Mouse (Mus musculus) forebrain, embryonic 13.5 days (tissue): ENCODE data around the gene Cdk17. TPM values are rescaled to one million over a fixed set of nuclear protein-coding genes. Genes with fewer than 3 reads are reported as not detected.

ENCODE experiments used
- ATAC-seq: fragments of 200-750 bp; cut with Nextera tagmentation; 2 replicates; pipeline ENCODE4 v1.8.0; 2017
- H3K27ac ChIP-seq: fragments of 300-500 bp; sonication (generic); 2 replicates; pipeline ENCODE4 v1.5.1; 2015; ENCODE audit warnings: inconsistent platforms, mild to moderate bottlenecking, moderate library complexity
- H3K27me3 ChIP-seq: fragments of 300-500 bp; sonication (generic); 2 replicates; pipeline ENCODE4 v1.6.1; 2015; ENCODE audit warnings: mild to moderate bottlenecking, inconsistent platforms
- H3K36me3 ChIP-seq: fragments of 300-500 bp; sonication (generic); 2 replicates; pipeline ENCODE4 v1.6.1; 2015; ENCODE audit warnings: mild to moderate bottlenecking, inconsistent platforms; ENCODE audit not compliant: poor library complexity, severe bottlenecking
- H3K4me1 ChIP-seq: fragments of 300-500 bp; sonication (generic); 2 replicates; pipeline ENCODE4 v1.6.1; 2015; ENCODE audit warnings: inconsistent platforms
- H3K4me2 ChIP-seq: fragments of 300-500 bp; sonication (generic); 2 replicates; pipeline ENCODE4 v1.6.1; 2015; ENCODE audit warnings: inconsistent platforms, mild to moderate bottlenecking, moderate library complexity
- H3K4me3 ChIP-seq: fragments of 300-500 bp; sonication (generic); 2 replicates; pipeline ENCODE4 v1.5.1; 2015; ENCODE audit warnings: mild to moderate bottlenecking, inconsistent platforms
- H3K9ac ChIP-seq: fragments of 300-500 bp; sonication (generic); 2 replicates; pipeline ENCODE4 v1.6.1; 2015; ENCODE audit warnings: mild to moderate bottlenecking, inconsistent platforms
- H3K9me3 ChIP-seq: fragments of 300-500 bp; sonication (generic); replicated peaks from 2 replicates; pipeline ENCODE4 v1.6.1; 2016; ENCODE audit warnings: inconsistent platforms
- WGBS: fragments of 180-500 bp; shearing (Covaris S2); methylation state at CpG from one replicate; pipeline ENCODE4 v1.1.7; 2015; 5-methylcytosine and 5-hydroxymethylcytosine counted together
- polyA plus RNA-seq: library from polyadenylated mRNA; unstranded; fragments of >200 nt; fragmentation: Nextera tagmentation; extraction: Ambion mirVana; gene quantifications from 2 replicates; pipeline ENCODE4 v1.2.1, GENCODE M21; 2015

Gene Cdk17
- polyA plus RNA-seq, 1 experiment from 2014 or later: 39.3 TPM

DNA sequence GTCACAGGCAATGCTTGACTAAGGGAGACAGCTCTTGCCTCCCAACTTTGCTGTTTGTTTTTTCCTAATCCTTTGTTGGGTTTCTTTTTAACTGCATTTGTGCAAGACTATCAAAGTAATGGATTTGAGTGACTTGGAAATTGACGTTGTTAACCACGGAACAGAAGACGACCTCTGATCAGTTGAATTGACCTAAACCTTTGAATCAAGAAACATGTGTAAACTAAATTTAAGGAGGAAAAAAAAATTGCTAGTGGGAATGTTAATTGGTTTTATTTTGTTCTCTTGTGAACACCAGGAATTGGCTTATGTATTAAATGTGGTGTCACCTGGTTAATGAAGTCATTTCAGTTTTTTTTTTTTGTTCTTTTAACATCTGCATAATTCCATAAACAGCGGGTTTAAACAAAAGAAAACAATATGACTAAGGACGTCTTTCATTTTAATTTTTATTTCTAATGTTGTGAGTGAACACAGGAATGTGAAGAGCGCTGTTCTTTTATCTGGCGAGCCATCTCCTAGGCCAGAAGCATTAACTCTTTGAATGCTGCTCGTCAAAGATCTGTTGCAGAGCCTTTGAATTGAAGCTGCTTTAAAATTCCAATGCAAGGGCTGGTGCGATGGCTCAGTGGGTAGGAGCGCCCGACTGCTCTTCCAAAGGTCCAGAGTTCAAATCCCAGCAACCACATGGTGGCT is 1.7 kb downstream of the Cdk17 start:
- ATAC-seq: no peak
- H3K27me3 ChIP-seq: no peaks in the 10 kb centered on the region
- H3K4me2 ChIP-seq: peak overlapping the region; percentile 69
- peak overlapping the region; percentile 98 for H3K9ac ChIP-seq
- peak overlapping the region; percentile 95 for H3K4me3 ChIP-seq
- WGBS: 9% methylated on average over 11 of the region's 11 CpGs
- no peaks in the 10 kb centered on the region for H3K9me3 ChIP-seq
- H3K4me1 ChIP-seq: peaks cover 41% of the 10 kb centered on the region
- peak overlapping the region; percentile 100 for H3K27ac ChIP-seq
- no peaks in the 10 kb centered on the region for H3K36me3 ChIP-seq

GRCm38 (mm10) chr10:93162972-93163660 is 2.4 kb downstream of the Cdk17 start:
- peak overlapping the region; percentile 95 for H3K4me3 ChIP-seq
- H3K27ac ChIP-seq: no peak overlapping the region

GRCm38 (mm10) chr10:93163711-93164488 is 3.2 kb downstream of the Cdk17 start:
- H3K9me3 ChIP-seq: no peaks in the 10 kb centered on the region
- no peak overlapping the region for H3K27ac ChIP-seq
- no peaks in the 10 kb centered on the region for H3K36me3 ChIP-seq
- ATAC-seq: no peak
- H3K9ac ChIP-seq: peak overlapping the region; percentile 40; the same call in 1 of the 2 replicates
- H3K4me1 ChIP-seq: peaks cover 48% of the 10 kb centered on the region
- H3K4me3 ChIP-seq: no peak overlapping the region
- no peaks in the 10 kb centered on the region for H3K27me3 ChIP-seq
- WGBS: 50% methylated on average over 6 of the region's 6 CpGs
- peak overlapping the region; percentile 33 for H3K4me2 ChIP-seq

More at GRCm38 (mm10) chr10:93162972-93163660, 2.4 kb downstream of the Cdk17 start:
- H3K9me3 ChIP-seq: no peaks in the 10 kb centered on the region
- H3K9ac ChIP-seq: no peak overlapping the region
- H3K36me3 ChIP-seq: no peaks in the 10 kb centered on the region
- peaks cover 44% of the 10 kb centered on the region for H3K4me1 ChIP-seq
- ATAC-seq: no peak
- H3K4me2 ChIP-seq: peak overlapping the region; percentile 69
- 70% methylated on average over 7 of the region's 7 CpGs for WGBS
- no peaks in the 10 kb centered on the region for H3K27me3 ChIP-seq

GRCm38 (mm10) chr10:93165416-93166381 is 5.0 kb downstream of the Cdk17 start:
- Histone ChIP-seq H3K4me3 (peak overlapping the region; percentile 16), H3K27ac (peak overlapping the region; percentile 12; the same call in 1 of the 2 replicates), H3K36me3 (no peaks in the 10 kb centered on the region), H3K4me2 (peak overlapping the region; percentile 47), H3K9ac (peak overlapping the region; percentile 40; the same call in 1 of the 2 replicates), H3K27me3 (no peaks in the 10 kb centered on the region), H3K4me1 (peaks cover 50% of the 10 kb centered on the region), H3K9me3 (no peaks in the 10 kb centered on the region)
- WGBS: 8% methylated on average over 14 of the region's 14 CpGs
- ATAC-seq: no peak

DNA sequence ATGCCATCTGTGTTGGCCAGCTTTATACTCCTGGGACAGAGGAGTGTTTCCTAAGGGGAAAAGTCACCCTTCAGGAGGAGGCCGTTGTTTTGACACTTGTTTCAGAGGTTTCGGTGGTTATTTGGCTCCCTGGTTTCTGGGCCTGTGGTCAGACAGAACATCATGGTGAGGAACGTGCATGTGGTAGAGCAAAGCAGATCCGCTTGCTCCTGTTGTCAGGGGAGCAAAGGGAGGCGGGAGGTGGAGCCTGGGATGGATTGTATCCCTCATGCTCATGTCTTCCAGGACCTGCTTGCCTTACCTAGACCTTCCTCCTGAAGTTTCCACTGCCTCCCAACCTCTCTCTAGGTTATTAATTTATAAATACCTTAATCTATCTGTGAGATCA is 5.7 kb downstream of the Cdk17 start:
- H3K36me3 ChIP-seq: no peaks in the 10 kb centered on the region
- ATAC-seq: no peak
- no peaks in the 10 kb centered on the region for H3K9me3 ChIP-seq
- peaks cover 50% of the 10 kb centered on the region for H3K4me1 ChIP-seq
- no peak overlapping the region for H3K27ac ChIP-seq
- peak overlapping the region; percentile 40 for H3K9ac ChIP-seq
- no peaks in the 10 kb centered on the region for H3K27me3 ChIP-seq
- H3K4me2 ChIP-seq: peak overlapping the region; percentile 47
- H3K4me3 ChIP-seq: peak overlapping the region; percentile 16; the same call in 1 of the 2 replicates
- WGBS: 6% methylated on average over 5 of the region's 5 CpGs

DNA sequence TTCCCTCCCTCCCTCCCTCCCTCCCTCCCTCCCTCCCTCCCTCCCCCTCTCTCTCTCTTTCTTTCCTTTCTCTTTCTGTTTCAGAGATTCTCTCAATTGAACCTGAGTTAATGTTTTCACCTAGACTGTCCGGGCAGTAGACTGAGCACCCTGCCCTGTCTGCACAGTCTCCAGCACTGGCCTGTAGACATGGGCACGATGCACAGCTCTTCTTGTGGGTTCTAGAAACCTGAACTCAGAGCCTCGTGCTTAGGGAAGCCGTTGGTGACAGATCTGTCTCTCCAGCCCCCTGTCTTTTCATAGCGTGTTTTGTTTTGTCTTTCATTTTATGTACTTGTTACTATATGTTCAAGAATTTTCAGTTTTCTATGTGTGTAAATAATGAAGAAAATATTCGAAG is 6.6 kb downstream of the Cdk17 start:
- no peak for ATAC-seq
- 61% methylated on average over 6 of the region's 6 CpGs for WGBS

DNA sequence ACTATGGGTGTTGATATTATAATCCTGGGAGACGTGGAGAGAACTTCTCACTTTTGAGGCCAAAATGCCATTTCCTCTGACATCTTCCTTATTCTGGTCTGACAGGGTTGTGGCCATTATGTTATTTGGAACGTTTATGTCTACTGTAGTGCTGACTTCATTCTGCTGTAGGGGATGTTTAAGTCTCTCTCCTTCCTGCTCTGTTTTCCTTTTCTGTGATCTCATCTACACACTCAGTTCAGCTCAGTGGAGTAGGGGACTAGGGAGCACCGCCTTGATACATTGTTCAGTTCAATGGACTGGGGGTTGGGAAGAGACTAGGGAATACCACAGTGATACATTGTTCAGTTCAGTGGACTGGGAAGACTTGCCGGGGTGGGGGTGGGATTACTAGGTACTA is 7.4 kb downstream of the Cdk17 start:
- Histone ChIP-seq H3K4me2 (no peak overlapping the region), H3K9ac (no peak overlapping the region), H3K27me3 (no peaks in the 10 kb centered on the region), H3K36me3 (peaks cover 3% of the 10 kb centered on the region; the same call in 1 of the 2 replicates), H3K4me3 (no peak overlapping the region), H3K27ac (no peak overlapping the region), H3K9me3 (no peaks in the 10 kb centered on the region), H3K4me1 (peaks cover 44% of the 10 kb centered on the region)
- 0 out of 2 replicates have a peak, but pooled peaks have one; percentile 24 for ATAC-seq
- WGBS: 19% methylated on average over 4 of the region's 4 CpGs

More for the DNA sequence above, 6.6 kb downstream of the Cdk17 start:
- H3K27me3 ChIP-seq: no peaks in the 10 kb centered on the region
- no peak overlapping the region for H3K9ac ChIP-seq
- peaks cover 50% of the 10 kb centered on the region for H3K4me1 ChIP-seq
- H3K27ac ChIP-seq: no peak overlapping the region
- H3K4me2 ChIP-seq: no peak overlapping the region
- no peaks in the 10 kb centered on the region for H3K36me3 ChIP-seq
- H3K4me3 ChIP-seq: no peak overlapping the region
- H3K9me3 ChIP-seq: no peaks in the 10 kb centered on the region

GRCm38 (mm10) chr10:93171182-93171855 is 10.6 kb downstream of the Cdk17 start:
- Histone ChIP-seq H3K4me3 (no peak overlapping the region), H3K27ac (no peak overlapping the region), H3K9me3 (no peaks in the 10 kb centered on the region)

DNA sequence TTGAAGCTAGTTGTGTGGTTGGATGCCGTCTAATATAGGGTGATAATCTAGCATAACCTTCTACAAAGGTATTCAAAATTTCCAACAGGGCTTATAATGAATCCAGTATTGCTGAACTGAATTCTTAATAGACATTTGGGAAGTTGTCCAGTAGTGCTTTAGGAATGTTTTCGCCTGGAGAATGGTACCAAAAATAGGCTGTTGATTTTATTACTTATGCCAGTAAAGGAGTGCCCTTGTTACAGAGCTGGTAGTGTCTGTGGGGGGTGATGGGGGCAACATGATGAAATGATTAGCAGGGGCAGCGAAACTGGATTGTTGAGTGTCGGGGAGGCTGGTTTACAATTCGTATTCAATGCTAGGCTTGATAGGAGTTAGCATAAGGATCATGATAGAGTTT is 16.8 kb downstream of the Cdk17 start:
- H3K9ac ChIP-seq: no peak overlapping the region
- H3K4me3 ChIP-seq: no peak overlapping the region
- H3K27me3 ChIP-seq: no peaks in the 10 kb centered on the region
- ATAC-seq: no peak
- H3K36me3 ChIP-seq: peaks cover 9% of the 10 kb centered on the region
- H3K4me1 ChIP-seq: peaks cover 8% of the 10 kb centered on the region
- 58% methylated on average over 5 of the region's 5 CpGs for WGBS
- no peak overlapping the region for H3K4me2 ChIP-seq
- no peak overlapping the region for H3K27ac ChIP-seq
- no peaks in the 10 kb centered on the region for H3K9me3 ChIP-seq

More at GRCm38 (mm10) chr10:93171182-93171855, 10.6 kb downstream of the Cdk17 start:
- WGBS: 82% methylated on average over 6 of the region's 6 CpGs
- no peaks in the 10 kb centered on the region for H3K27me3 ChIP-seq
- H3K36me3 ChIP-seq: peaks cover 7% of the 10 kb centered on the region
- no peak for ATAC-seq
- H3K4me1 ChIP-seq: peaks cover 23% of the 10 kb centered on the region
- H3K4me2 ChIP-seq: no peak overlapping the region
- no peak overlapping the region for H3K9ac ChIP-seq

- H3K4me3 ChIP-seq: no peak overlapping the region
- peaks cover 8% of the 10 kb centered on the region for H3K36me3 ChIP-seq
- WGBS: 82% methylated on average over 4 of the region's 4 CpGs
- no peaks in the 10 kb centered on the region for H3K9me3 ChIP-seq
- H3K9ac ChIP-seq: no peak overlapping the region
- no peak overlapping the region for H3K27ac ChIP-seq
- no peaks in the 10 kb centered on the region for H3K27me3 ChIP-seq
- ATAC-seq: no peak
- H3K4me2 ChIP-seq: no peak overlapping the region
- peaks cover 8% of the 10 kb centered on the region for H3K4me1 ChIP-seq
These were observed 17.2 kb downstream of the Cdk17 start for GRCm38 (mm10) chr10:93177874-93178273.

GRCm38 (mm10) chr10:93178662-93179061 is 18.0 kb downstream of the Cdk17 start:
- H3K9me3 ChIP-seq: no peaks in the 10 kb centered on the region
- H3K27me3 ChIP-seq: no peaks in the 10 kb centered on the region
- 97% methylated on average over 5 of the region's 5 CpGs for WGBS
- H3K36me3 ChIP-seq: 0 out of 2 replicates have a peak, but pooled peaks cover 2% of the 10 kb centered on the region
- H3K4me3 ChIP-seq: no peak overlapping the region
- H3K9ac ChIP-seq: no peak overlapping the region
- H3K4me1 ChIP-seq: peaks cover 8% of the 10 kb centered on the region
- no peak overlapping the region for H3K27ac ChIP-seq
- ATAC-seq: no peak
- no peak overlapping the region for H3K4me2 ChIP-seq
